In genomic region chr5:115907037-115908009, GRCm38 (mm10) we compare ENCODE assay signal across 8 mouse cellular contexts.
DNase-seq lines count a peak whose midpoint lies in the region; ATAC-seq lines count a peak whose summit lies in the region.

No protein-coding gene starts in this region.

- H3K9ac ChIP-seq in hindbrain, embryonic 16.5 days (ENCODE audit: low read depth, low read length) = peak overlapping the region; percentile 70
- H3K9ac ChIP-seq in midbrain, embryonic 12.5 days (replicated peaks) = peak overlapping the region; percentile 39; the same call in 1 of the 2 replicates

- H3K27ac ChIP-seq in hindbrain, embryonic 16.5 days (ENCODE audit: low read depth, low read length) = peak overlapping the region; percentile 77
- peak overlapping the region; percentile 20; the same call in 1 of the 2 replicates for H3K27ac ChIP-seq in midbrain, embryonic 12.5 days (replicated peaks)

- no peaks in the 10 kb centered on the region for H3K27me3 ChIP-seq in hindbrain, embryonic 16.5 days (replicated peaks; ENCODE audit: control insufficient read depth, insufficient read depth, low read length)
- H3K27me3 ChIP-seq in midbrain, embryonic 12.5 days = 0 out of 2 replicates have a peak, but pooled peaks cover 3% of the 10 kb centered on the region

- peak overlapping the region; percentile 83 for H3K4me2 ChIP-seq in hindbrain, embryonic 16.5 days (ENCODE audit: low read length)
- peak overlapping the region; percentile 65 for H3K4me2 ChIP-seq in midbrain, embryonic 12.5 days (replicated peaks)

- no peaks in the 10 kb centered on the region for H3K9me3 ChIP-seq in hindbrain, embryonic 16.5 days (ENCODE audit: control insufficient read depth, low read length)
- H3K9me3 ChIP-seq in midbrain, embryonic 12.5 days = no peaks in the 10 kb centered on the region

- intact Hi-C loops in left cerebral cortex, postnatal 4 days (cut with DNase I) = no loop called here

- peaks cover 21% of the 10 kb centered on the region for H3K4me1 ChIP-seq in hindbrain, embryonic 16.5 days (ENCODE audit: control insufficient read depth, insufficient read depth, low read depth, low read length)
- H3K4me1 ChIP-seq in midbrain, embryonic 12.5 days = peaks cover 20% of the 10 kb centered on the region

- peak overlapping the region; percentile 57 for H3K4me3 ChIP-seq in hindbrain, embryonic 16.5 days (ENCODE audit: low read length)
- peak overlapping the region; percentile 44 for H3K4me3 ChIP-seq in midbrain, embryonic 12.5 days

- WGBS in hindbrain, embryonic 16.5 days = 2% methylated on average over 37 of the region's 38 CpGs
- 5% methylated on average over 38 of the region's 38 CpGs for WGBS in midbrain, embryonic 12.5 days

- ATAC-seq in hindbrain, embryonic 16.5 days = peak; percentile 73
- ATAC-seq in midbrain, embryonic 12.5 days (ENCODE audit: low FRiP score, low read depth) = peak; percentile 75

- no peaks in the 10 kb centered on the region for H3K36me3 ChIP-seq in hindbrain, embryonic 16.5 days (ENCODE audit: control insufficient read depth, insufficient read depth, low read length)
- H3K36me3 ChIP-seq in midbrain, embryonic 12.5 days = no peaks in the 10 kb centered on the region

- peak; percentile 48 to 79 for DNase-seq in adrenal gland, adult (ENCODE audit: inconsistent age in 2 of 2, low spot score in 1 of 2)
- peak; percentile 77 for DNase-seq in cerebellum, adult 8-10 months
- DNase-seq in forelimb bud, embryonic 11.5 days (ENCODE audit: low read depth, low spot score) = peak; percentile 41
- peak; percentile 61 for DNase-seq in left cerebral cortex, postnatal 4 days
- peak; percentile 58 for DNase-seq in urinary bladder, postnatal 14 days (ENCODE audit: low spot score)
- no peak for DNase-seq in spleen, postnatal 14 days (ENCODE audit: low spot score in 2 of 2)

Comparison
In these comparisons a context has a peak if more than half of its experiments do, and no peak if none do; other contexts are left out.
1. DNase-seq: peak in adrenal gland, adult (2 of 2), cerebellum, adult 8-10 months (single experiment), forelimb bud, embryonic 11.5 days (single experiment), left cerebral cortex, postnatal 4 days (single experiment) and urinary bladder, postnatal 14 days (single experiment); none in spleen, postnatal 14 days (0 of 2).